Mouse (Mus musculus) midbrain, embryonic 12.5 days (tissue): ENCODE measurements around the gene Fam25c. TPM values are rescaled to one million over a fixed set of nuclear protein-coding genes. Genes with fewer than 3 reads are reported as not detected.

Experiments
- ATAC-seq: fragments of 200-750 bp; cut with Nextera tagmentation; 2 replicates; pipeline ENCODE4 v1.8.0; 2017; ENCODE audit warnings: low read depth, moderate TSS enrichment, moderate library complexity; ENCODE audit not compliant: low FRiP score
- H3K27ac ChIP-seq: fragments of 300-500 bp; sonication (generic); replicated peaks from 2 replicates; pipeline ENCODE4 v1.5.1; 2016; ENCODE audit warnings: mild to moderate bottlenecking
- H3K27me3 ChIP-seq: fragments of 300-500 bp; sonication (generic); 2 replicates; pipeline ENCODE4 v1.6.1; 2016; ENCODE audit warnings: mild to moderate bottlenecking
- H3K36me3 ChIP-seq: fragments of 300-500 bp; sonication (generic); 2 replicates; pipeline ENCODE4 v1.6.1; 2016
- H3K4me1 ChIP-seq: fragments of 300-500 bp; sonication (generic); 2 replicates; pipeline ENCODE4 v1.6.1; 2016
- H3K4me2 ChIP-seq: fragments of 300-500 bp; sonication (generic); replicated peaks from 2 replicates; pipeline ENCODE4 v1.6.1; 2016; ENCODE audit warnings: mild to moderate bottlenecking, moderate library complexity
- H3K4me3 ChIP-seq: fragments of 300-500 bp; sonication (generic); 2 replicates; pipeline ENCODE4 v1.5.1; 2016; ENCODE audit warnings: mild to moderate bottlenecking
- H3K9ac ChIP-seq: fragments of 300-500 bp; sonication (generic); replicated peaks from 2 replicates; pipeline ENCODE4 v1.6.1; 2016; ENCODE audit warnings: mild to moderate bottlenecking, moderate library complexity
- H3K9me3 ChIP-seq: fragments of 300-500 bp; sonication (generic); 2 replicates; pipeline ENCODE4 v1.6.1; 2016; ENCODE audit warnings: mild to moderate bottlenecking
- WGBS: fragments of 180-500 bp; shearing (Covaris S2); methylation state at CpG from one replicate; pipeline ENCODE4 v1.1.7; 2016; 5-methylcytosine and 5-hydroxymethylcytosine counted together
- polyA plus RNA-seq: library from polyadenylated mRNA; unstranded; fragments of >200 nt; fragmentation: Nextera tagmentation; extraction: Ambion mirVana; gene quantifications from 2 replicates; pipeline ENCODE4 v1.2.1, GENCODE M21; 2016

The Fam25c gene
- polyA plus RNA-seq, 1 experiment from 2014 or later: not detected

GRCm38 (mm10) chr14:34362726-34363445 lies 7.7 kb upstream of the Fam25c start:
- Histone ChIP-seq H3K9ac (no peak overlapping the region), H3K27ac (no peak overlapping the region), H3K4me1 (peaks cover 7% of the 10 kb centered on the region), H3K27me3 (peaks cover 3% of the 10 kb centered on the region; the same call in 1 of the 2 replicates), H3K4me3 (peak overlapping the region; percentile 41), H3K4me2 (peak overlapping the region; percentile 77), H3K9me3 (no peaks in the 10 kb centered on the region), H3K36me3 (no peaks in the 10 kb centered on the region)
- peak; percentile 59 for ATAC-seq
- WGBS: 27% methylated on average over 18 of the region's 18 CpGs

GRCm38 (mm10) chr14:34362135-34362534 lies 6.9 kb upstream of the Fam25c start:
- Histone ChIP-seq H3K4me1 (peaks cover 7% of the 10 kb centered on the region), H3K4me3 (no peak overlapping the region), H3K27ac (no peak overlapping the region), H3K9me3 (no peaks in the 10 kb centered on the region), H3K9ac (no peak overlapping the region), H3K36me3 (no peaks in the 10 kb centered on the region), H3K27me3 (peaks cover 3% of the 10 kb centered on the region; the same call in 1 of the 2 replicates), H3K4me2 (no peak overlapping the region)
- ATAC-seq: no peak
- 82% methylated on average over 4 of the region's 4 CpGs for WGBS

GRCm38 (mm10) chr14:34360251-34360650 lies 5.0 kb upstream of the Fam25c start:
- ATAC-seq: no peak
- WGBS: 51% methylated on average over 6 of the region's 6 CpGs
- no peaks in the 10 kb centered on the region for H3K36me3 ChIP-seq
- H3K4me2 ChIP-seq: no peak overlapping the region
- H3K9me3 ChIP-seq: no peaks in the 10 kb centered on the region
- peaks cover 3% of the 10 kb centered on the region; the same call in 1 of the 2 replicates for H3K27me3 ChIP-seq
- peaks cover 7% of the 10 kb centered on the region for H3K4me1 ChIP-seq
- H3K27ac ChIP-seq: no peak overlapping the region
- no peak overlapping the region for H3K4me3 ChIP-seq
- H3K9ac ChIP-seq: no peak overlapping the region

- Histone ChIP-seq H3K4me1 (peaks cover 7% of the 10 kb centered on the region), H3K27me3 (peaks cover 3% of the 10 kb centered on the region; the same call in 1 of the 2 replicates), H3K4me2 (no peak overlapping the region), H3K4me3 (no peak overlapping the region), H3K9ac (no peak overlapping the region), H3K27ac (no peak overlapping the region), H3K36me3 (no peaks in the 10 kb centered on the region), H3K9me3 (no peaks in the 10 kb centered on the region)
- ATAC-seq: no peak
- 35% methylated on average over 5 of the region's 5 CpGs for WGBS
These were observed 4.5 kb upstream of the Fam25c start for GRCm38 (mm10) chr14:34359676-34360244.

GRCm38 (mm10) chr14:34357671-34358455 lies 2.6 kb upstream of the Fam25c start:
- no peaks in the 10 kb centered on the region for H3K36me3 ChIP-seq
- no peak overlapping the region for H3K27ac ChIP-seq
- peaks cover 3% of the 10 kb centered on the region; the same call in 1 of the 2 replicates for H3K27me3 ChIP-seq
- H3K4me1 ChIP-seq: no peaks in the 10 kb centered on the region
- no peak overlapping the region for H3K4me3 ChIP-seq
- no peak overlapping the region for H3K9ac ChIP-seq
- 81% methylated on average over 7 of the region's 7 CpGs for WGBS
- H3K9me3 ChIP-seq: no peaks in the 10 kb centered on the region
- no peak overlapping the region for H3K4me2 ChIP-seq
- ATAC-seq: no peak

GRCm38 (mm10) chr14:34354456-34354855 lies 777 bp downstream of the Fam25c start:
- Histone ChIP-seq H3K36me3 (no peaks in the 10 kb centered on the region), H3K4me2 (no peak overlapping the region), H3K9ac (no peak overlapping the region), H3K9me3 (no peaks in the 10 kb centered on the region), H3K4me1 (no peaks in the 10 kb centered on the region), H3K4me3 (no peak overlapping the region), H3K27ac (no peak overlapping the region), H3K27me3 (no peaks in the 10 kb centered on the region)
- 87% methylated on average over 4 of the region's 4 CpGs for WGBS
- ATAC-seq: no peak

- no peak overlapping the region for H3K4me2 ChIP-seq
- no peak overlapping the region for H3K9ac ChIP-seq
- no peaks in the 10 kb centered on the region for H3K9me3 ChIP-seq
- WGBS: 93% methylated on average over 3 of the region's 3 CpGs
- no peak overlapping the region for H3K4me3 ChIP-seq
- no peaks in the 10 kb centered on the region for H3K4me1 ChIP-seq
- H3K36me3 ChIP-seq: no peaks in the 10 kb centered on the region
- H3K27ac ChIP-seq: no peak overlapping the region
- H3K27me3 ChIP-seq: no peaks in the 10 kb centered on the region
- no peak for ATAC-seq
These were observed 1.9 kb downstream of the Fam25c start for GRCm38 (mm10) chr14:34353326-34353725.

- no peak overlapping the region for H3K27ac ChIP-seq
These were observed 2.7 kb downstream of the Fam25c start for GRCm38 (mm10) chr14:34352523-34352922.

GRCm38 (mm10) chr14:34351660-34352059 lies 3.6 kb downstream of the Fam25c start:
- Histone ChIP-seq H3K9ac (no peak overlapping the region), H3K27me3 (no peaks in the 10 kb centered on the region), H3K4me2 (no peak overlapping the region), H3K36me3 (no peaks in the 10 kb centered on the region), H3K27ac (no peak overlapping the region), H3K4me1 (no peaks in the 10 kb centered on the region), H3K9me3 (no peaks in the 10 kb centered on the region), H3K4me3 (no peak overlapping the region)
- 72% methylated on average over 3 of the region's 3 CpGs for WGBS
- ATAC-seq: no peak

More at GRCm38 (mm10) chr14:34352523-34352922, 2.7 kb downstream of the Fam25c start:
- Histone ChIP-seq H3K9ac (no peak overlapping the region), H3K9me3 (no peaks in the 10 kb centered on the region), H3K27me3 (no peaks in the 10 kb centered on the region), H3K4me2 (no peak overlapping the region), H3K4me1 (no peaks in the 10 kb centered on the region), H3K4me3 (no peak overlapping the region), H3K36me3 (no peaks in the 10 kb centered on the region)
- WGBS: 67% methylated on average over 6 of the region's 6 CpGs
- no peak for ATAC-seq

GRCm38 (mm10) chr14:34349007-34349406 lies 6.2 kb downstream of the Fam25c start:
- no peak for ATAC-seq
- Histone ChIP-seq H3K27me3 (no peaks in the 10 kb centered on the region), H3K27ac (no peak overlapping the region), H3K4me3 (no peak overlapping the region), H3K9ac (no peak overlapping the region), H3K9me3 (no peaks in the 10 kb centered on the region), H3K36me3 (peaks cover 6% of the 10 kb centered on the region; the same call in 1 of the 2 replicates), H3K4me1 (no peaks in the 10 kb centered on the region), H3K4me2 (no peak overlapping the region)
- WGBS: 79% methylated on average over 8 of the region's 8 CpGs

GRCm38 (mm10) chr14:34348301-34348700 lies 6.9 kb downstream of the Fam25c start:
- no peaks in the 10 kb centered on the region for H3K27me3 ChIP-seq
- no peak for ATAC-seq
- no peaks in the 10 kb centered on the region for H3K9me3 ChIP-seq
- no peak overlapping the region for H3K4me2 ChIP-seq
- 90% methylated on average over 7 of the region's 7 CpGs for WGBS
- no peak overlapping the region for H3K4me3 ChIP-seq
- H3K4me1 ChIP-seq: no peaks in the 10 kb centered on the region
- no peak overlapping the region for H3K9ac ChIP-seq
- H3K36me3 ChIP-seq: peaks cover 9% of the 10 kb centered on the region
- no peak overlapping the region for H3K27ac ChIP-seq

GRCm38 (mm10) chr14:34347084-34347483 lies 8.1 kb downstream of the Fam25c start:
- Histone ChIP-seq H3K9ac (no peak overlapping the region), H3K27me3 (no peaks in the 10 kb centered on the region), H3K9me3 (no peaks in the 10 kb centered on the region), H3K4me2 (no peak overlapping the region), H3K36me3 (peaks cover 20% of the 10 kb centered on the region), H3K4me1 (no peaks in the 10 kb centered on the region), H3K27ac (no peak overlapping the region), H3K4me3 (no peak overlapping the region)
- ATAC-seq: no peak
- WGBS: 94% methylated on average over 5 of the region's 5 CpGs
